Mouse (Mus musculus): ENCODE results near the gene Mybl2. TPM values are rescaled to one million over a fixed set of nuclear protein-coding genes. Genes with fewer than 3 reads are reported as not detected.

The Mybl2 gene
- polyA plus RNA-seq, 1 experiment from 2014 or later, result 32.7 TPM

- H3K9me3 ChIP-seq (ENCODE audit: control insufficient read depth, low read length), result no peaks in the 10 kb centered on the region
- no peak overlapping the region for H3K4me2 ChIP-seq (ENCODE audit: low read depth, severe bottlenecking)
- no peak overlapping the region for H3K9ac ChIP-seq (ENCODE audit: low read length)
- no peak overlapping the region for H3K27ac ChIP-seq (replicated peaks; ENCODE audit: low read depth, low read length)
- H3K27me3 ChIP-seq (ENCODE audit: control insufficient read depth, insufficient read depth, low read length), result no peaks in the 10 kb centered on the region
- no peak overlapping the region for H3K4me3 ChIP-seq (ENCODE audit: low read depth, low read length)
- H3K36me3 ChIP-seq (ENCODE audit: control insufficient read depth, insufficient read depth, low read length), result peaks cover 12% of the 10 kb centered on the region
- DNase-seq (ENCODE audit: low spot score) (no peak), ATAC-seq (ENCODE audit: insufficient number of reproducible peaks, low FRiP score, low TSS enrichment, low read depth) (0 out of 2 replicates have a peak, but pooled peaks have one; percentile 26)
- 97% methylated on average over 12 of the region's 12 CpGs for WGBS
- H3K4me1 ChIP-seq (ENCODE audit: control insufficient read depth, insufficient read depth, low read length), result no peaks in the 10 kb centered on the region
Measured at GRCm38 (mm10) chr2:163074808-163075207, 20.3 kb downstream of the Mybl2 start.

- H3K36me3 ChIP-seq (ENCODE audit: control insufficient read depth, insufficient read depth, low read length), result peaks cover 12% of the 10 kb centered on the region
Measured at GRCm38 (mm10) chr2:163075234-163075633, 20.7 kb downstream of the Mybl2 start.

GRCm38 (mm10) chr2:163079041-163079440 lies 24.6 kb downstream of the Mybl2 start:
- 92% methylated on average over 4 of the region's 4 CpGs for WGBS
- DNase-seq (ENCODE audit: low spot score), result no peak
- ATAC-seq (ENCODE audit: insufficient number of reproducible peaks, low FRiP score, low TSS enrichment, low read depth), result no peak
- Histone ChIP-seq H3K27ac (replicated peaks; ENCODE audit: low read depth, low read length) (no peak overlapping the region), H3K9me3 (ENCODE audit: control insufficient read depth, low read length) (no peaks in the 10 kb centered on the region), H3K4me3 (ENCODE audit: low read depth, low read length) (no peak overlapping the region), H3K36me3 (ENCODE audit: control insufficient read depth, insufficient read depth, low read length) (peaks cover 5% of the 10 kb centered on the region), H3K27me3 (ENCODE audit: control insufficient read depth, insufficient read depth, low read length) (no peaks in the 10 kb centered on the region), H3K4me2 (ENCODE audit: low read depth, severe bottlenecking) (no peak overlapping the region), H3K9ac (ENCODE audit: low read length) (no peak overlapping the region), H3K4me1 (ENCODE audit: control insufficient read depth, insufficient read depth, low read length) (no peaks in the 10 kb centered on the region)

More at GRCm38 (mm10) chr2:163075234-163075633, 20.7 kb downstream of the Mybl2 start:
- DNase-seq (ENCODE audit: low spot score) (no peak), ATAC-seq (ENCODE audit: insufficient number of reproducible peaks, low FRiP score, low TSS enrichment, low read depth) (no peak)
- no peak overlapping the region for H3K4me2 ChIP-seq (ENCODE audit: low read depth, severe bottlenecking)
- 84% methylated on average over 3 of the region's 3 CpGs for WGBS
- no peaks in the 10 kb centered on the region for H3K27me3 ChIP-seq (ENCODE audit: control insufficient read depth, insufficient read depth, low read length)
- H3K9me3 ChIP-seq (ENCODE audit: control insufficient read depth, low read length), result no peaks in the 10 kb centered on the region
- no peak overlapping the region for H3K4me3 ChIP-seq (ENCODE audit: low read depth, low read length)
- no peak overlapping the region for H3K27ac ChIP-seq (replicated peaks; ENCODE audit: low read depth, low read length)
- H3K4me1 ChIP-seq (ENCODE audit: control insufficient read depth, insufficient read depth, low read length), result no peaks in the 10 kb centered on the region
- no peak overlapping the region for H3K9ac ChIP-seq (ENCODE audit: low read length)

- 66% methylated on average over 5 of the region's 5 CpGs for WGBS
- ATAC-seq (ENCODE audit: insufficient number of reproducible peaks, low FRiP score, low TSS enrichment, low read depth), result no peak
Measured at GRCm38 (mm10) chr2:163082591-163082990, 28.1 kb downstream of the Mybl2 start.

GRCm38 (mm10) chr2:163084519-163084918 lies 30.0 kb downstream of the Mybl2 start:
- Histone ChIP-seq H3K4me1 (ENCODE audit: control insufficient read depth, insufficient read depth, low read length) (no peaks in the 10 kb centered on the region), H3K27me3 (ENCODE audit: control insufficient read depth, insufficient read depth, low read length) (no peaks in the 10 kb centered on the region), H3K27ac (replicated peaks; ENCODE audit: low read depth, low read length) (no peak overlapping the region), H3K9ac (ENCODE audit: low read length) (no peak overlapping the region), H3K9me3 (ENCODE audit: control insufficient read depth, low read length) (no peaks in the 10 kb centered on the region), H3K4me3 (ENCODE audit: low read depth, low read length) (no peak overlapping the region), H3K4me2 (ENCODE audit: low read depth, severe bottlenecking) (no peak overlapping the region), H3K36me3 (ENCODE audit: control insufficient read depth, insufficient read depth, low read length) (peaks cover 2% of the 10 kb centered on the region; the same call in 1 of the 2 replicates)
- ATAC-seq (ENCODE audit: insufficient number of reproducible peaks, low FRiP score, low TSS enrichment, low read depth), result no peak
- no peak for DNase-seq (ENCODE audit: low spot score)
- WGBS, result 87% methylated on average over 3 of the region's 3 CpGs

More at GRCm38 (mm10) chr2:163082591-163082990, 28.1 kb downstream of the Mybl2 start:
- no peak for DNase-seq (ENCODE audit: low spot score)
- Histone ChIP-seq H3K4me3 (ENCODE audit: low read depth, low read length) (no peak overlapping the region), H3K4me1 (ENCODE audit: control insufficient read depth, insufficient read depth, low read length) (no peaks in the 10 kb centered on the region), H3K9ac (ENCODE audit: low read length) (no peak overlapping the region), H3K27ac (replicated peaks; ENCODE audit: low read depth, low read length) (no peak overlapping the region), H3K4me2 (ENCODE audit: low read depth, severe bottlenecking) (no peak overlapping the region), H3K9me3 (ENCODE audit: control insufficient read depth, low read length) (no peaks in the 10 kb centered on the region), H3K36me3 (ENCODE audit: control insufficient read depth, insufficient read depth, low read length) (peaks cover 2% of the 10 kb centered on the region; the same call in 1 of the 2 replicates), H3K27me3 (ENCODE audit: control insufficient read depth, insufficient read depth, low read length) (no peaks in the 10 kb centered on the region)

- no peak overlapping the region for H3K9ac ChIP-seq (ENCODE audit: low read length)
- H3K27ac ChIP-seq (replicated peaks; ENCODE audit: low read depth, low read length), result no peak overlapping the region
- ATAC-seq (ENCODE audit: insufficient number of reproducible peaks, low FRiP score, low TSS enrichment, low read depth), result no peak
- no peak overlapping the region for H3K4me3 ChIP-seq (ENCODE audit: low read depth, low read length)
- H3K27me3 ChIP-seq (ENCODE audit: control insufficient read depth, insufficient read depth, low read length), result no peaks in the 10 kb centered on the region
- H3K9me3 ChIP-seq (ENCODE audit: control insufficient read depth, low read length), result no peaks in the 10 kb centered on the region
- 91% methylated on average over 6 of the region's 6 CpGs for WGBS
- DNase-seq (ENCODE audit: low spot score), result no peak
- no peaks in the 10 kb centered on the region for H3K36me3 ChIP-seq (ENCODE audit: control insufficient read depth, insufficient read depth, low read length)
- no peak overlapping the region for H3K4me2 ChIP-seq (ENCODE audit: low read depth, severe bottlenecking)
- no peaks in the 10 kb centered on the region for H3K4me1 ChIP-seq (ENCODE audit: control insufficient read depth, insufficient read depth, low read length)
Measured at GRCm38 (mm10) chr2:163085047-163085446, 30.6 kb downstream of the Mybl2 start.

GRCm38 (mm10) chr2:163086561-163086960 lies 32.1 kb downstream of the Mybl2 start:
- Histone ChIP-seq H3K4me3 (ENCODE audit: low read depth, low read length) (no peak overlapping the region), H3K27me3 (ENCODE audit: control insufficient read depth, insufficient read depth, low read length) (no peaks in the 10 kb centered on the region), H3K9ac (ENCODE audit: low read length) (no peak overlapping the region), H3K36me3 (ENCODE audit: control insufficient read depth, insufficient read depth, low read length) (no peaks in the 10 kb centered on the region), H3K27ac (replicated peaks; ENCODE audit: low read depth, low read length) (no peak overlapping the region), H3K4me2 (ENCODE audit: low read depth, severe bottlenecking) (no peak overlapping the region), H3K9me3 (ENCODE audit: control insufficient read depth, low read length) (no peaks in the 10 kb centered on the region), H3K4me1 (ENCODE audit: control insufficient read depth, insufficient read depth, low read length) (no peaks in the 10 kb centered on the region)
- 79% methylated on average over 8 of the region's 8 CpGs for WGBS
- no peak for DNase-seq (ENCODE audit: low spot score)
- ATAC-seq (ENCODE audit: insufficient number of reproducible peaks, low FRiP score, low TSS enrichment, low read depth), result no peak

GRCm38 (mm10) chr2:163087728-163088127 lies 33.2 kb downstream of the Mybl2 start, which contains the start of gene Gtsf1l:
TSS of gene Gtsf1l (minus strand) at chr2:163087855.
- ATAC-seq (ENCODE audit: insufficient number of reproducible peaks, low FRiP score, low TSS enrichment, low read depth) (no peak), DNase-seq (ENCODE audit: low spot score) (no peak)
- Histone ChIP-seq H3K9me3 (ENCODE audit: control insufficient read depth, low read length) (no peaks in the 10 kb centered on the region), H3K36me3 (ENCODE audit: control insufficient read depth, insufficient read depth, low read length) (no peaks in the 10 kb centered on the region), H3K4me1 (ENCODE audit: control insufficient read depth, insufficient read depth, low read length) (no peaks in the 10 kb centered on the region), H3K9ac (ENCODE audit: low read length) (no peak within 1 kb of the TSS), H3K27ac (replicated peaks; ENCODE audit: low read depth, low read length) (no peak within 1 kb of the TSS), H3K4me3 (ENCODE audit: low read depth, low read length) (no peak within 1 kb of the TSS), H3K27me3 (ENCODE audit: control insufficient read depth, insufficient read depth, low read length) (no peaks in the 10 kb centered on the region), H3K4me2 (ENCODE audit: low read depth, severe bottlenecking) (no peak within 1 kb of the TSS)
- 87% methylated on average over 9 of the region's 9 CpGs for WGBS

GRCm38 (mm10) chr2:163089475-163090123 lies 35.1 kb downstream of the Mybl2 start:
- Histone ChIP-seq H3K27ac (replicated peaks; ENCODE audit: low read depth, low read length) (no peak overlapping the region), H3K4me2 (ENCODE audit: low read depth, severe bottlenecking) (no peak overlapping the region), H3K27me3 (ENCODE audit: control insufficient read depth, insufficient read depth, low read length) (no peaks in the 10 kb centered on the region), H3K4me1 (ENCODE audit: control insufficient read depth, insufficient read depth, low read length) (no peaks in the 10 kb centered on the region), H3K4me3 (ENCODE audit: low read depth, low read length) (no peak overlapping the region), H3K36me3 (ENCODE audit: control insufficient read depth, insufficient read depth, low read length) (no peaks in the 10 kb centered on the region), H3K9me3 (ENCODE audit: control insufficient read depth, low read length) (no peaks in the 10 kb centered on the region), H3K9ac (ENCODE audit: low read length) (no peak overlapping the region)
- DNase-seq (ENCODE audit: low spot score) (no peak), ATAC-seq (ENCODE audit: insufficient number of reproducible peaks, low FRiP score, low TSS enrichment, low read depth) (no peak)
- 77% methylated on average over 5 of the region's 5 CpGs for WGBS

All from limb, embryonic 11.5 days (tissue).